Mouse (Mus musculus) bone marrow, adult 2 months (tissue): ENCODE data around the gene Slc25a5. TPM values are rescaled to one million over a fixed set of nuclear protein-coding genes. Genes with fewer than 3 reads are reported as not detected.

Experiments
- H3K27ac ChIP-seq: fragments of 200-500 bp; 2 replicates; pipeline ENCODE4 v1.5.1; 2012; ENCODE audit warnings: low read depth, mild to moderate bottlenecking, control low read depth, inconsistent platforms, low read length; ENCODE audit not compliant: control insufficient read depth, poor library complexity, insufficient read depth
- H3K4me1 ChIP-seq: fragments of 200-500 bp; 2 replicates; pipeline ENCODE4 v1.6.1; 2011; ENCODE audit warnings: low read length; ENCODE audit not compliant: control insufficient read depth, insufficient read depth
- H3K4me3 ChIP-seq: fragments of 200-500 bp; replicated peaks from 2 replicates; pipeline ENCODE3; 2011; ENCODE audit warnings: mild to moderate bottlenecking, low read depth, low read length, control low read depth; ENCODE audit not compliant: control insufficient read depth
- CTCF ChIP-seq: fragments of 200-500 bp; IDR thresholded peaks from 2 replicates; pipeline ENCODE4 v1.5.1; 2011; ENCODE audit warnings: low read length, control low read depth; ENCODE audit not compliant: control insufficient read depth, insufficient read depth
- POLR2A ChIP-seq: fragments of 200-500 bp; IDR thresholded peaks from 2 replicates; pipeline ENCODE4 v1.6.1; 2011; ENCODE audit warnings: low read depth, mild to moderate bottlenecking, control low read depth, low read length, borderline replicate concordance; ENCODE audit not compliant: control insufficient read depth
- WGBS: fragments of 180-500 bp; shearing (Covaris S2); methylation state at CpG from one replicate; pipeline ENCODE4 v1.1.7; 2018; 5-methylcytosine and 5-hydroxymethylcytosine counted together
- polyA plus RNA-seq: library from polyadenylated mRNA; stranded (reverse); fragments of >200 nt; gene quantifications from 2 replicates; pipeline ENCODE4 v1.2.4, GENCODE M21; 2011; ENCODE audit warnings: low replicate concordance; ENCODE audit not compliant: missing spikeins, insufficient read depth, insufficient read length

The Slc25a5 gene
- polyA plus RNA-seq, 1 experiment, result 183 TPM

GRCm38 (mm10) chrX:36760946-36761635 is 34.4 kb upstream of the Slc25a5 start:
- Histone ChIP-seq H3K4me3 (no peak overlapping the region), H3K27ac (no peak overlapping the region), H3K4me1 (no peaks in the 10 kb centered on the region; the same call in 1 of the 2 replicates)
- 47% methylated on average over 6 of the region's 6 CpGs for WGBS
- no peak for TF ChIP-seq CTCF
- no peak for TF ChIP-seq POLR2A

DNA sequence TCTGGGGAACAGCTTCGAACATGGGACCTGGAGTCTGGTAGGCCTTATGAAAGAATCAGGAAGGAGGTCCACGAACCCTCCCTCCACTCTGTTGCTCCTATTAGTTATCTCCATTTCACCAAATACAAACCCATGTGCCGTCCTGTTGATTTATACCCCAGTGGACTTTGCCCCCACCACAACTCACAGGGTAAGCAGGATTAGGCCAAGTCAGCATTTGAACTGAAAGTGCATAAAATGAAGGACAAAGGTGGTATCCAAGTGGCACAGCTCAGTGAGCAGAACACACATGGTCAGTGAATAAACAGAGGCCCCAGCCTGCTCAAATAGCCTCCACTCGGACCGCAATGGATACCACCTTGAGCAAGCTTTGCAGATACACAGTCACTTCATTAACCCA is 33.2 kb upstream of the Slc25a5 start:
- TF ChIP-seq POLR2A (no peak), CTCF (no peak)

DNA sequence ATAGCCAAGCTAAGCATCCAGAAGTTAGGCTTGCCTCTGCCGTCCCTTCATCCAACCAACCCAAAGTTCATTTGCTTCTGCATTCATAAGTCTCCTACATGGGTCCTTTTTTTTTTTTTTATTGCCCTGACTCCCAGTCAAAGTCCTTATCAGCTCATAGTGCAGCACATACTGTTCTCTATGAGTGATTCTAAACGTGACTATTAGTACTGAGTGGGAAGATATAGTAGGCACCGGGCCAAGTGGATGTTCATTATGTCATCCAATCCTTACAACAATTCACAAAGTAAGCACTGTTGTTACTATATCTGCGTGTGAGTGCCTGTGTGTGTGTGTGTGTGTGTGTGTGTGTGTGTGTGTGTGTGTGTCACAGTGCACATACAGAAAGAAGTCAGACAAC is 32.6 kb upstream of the Slc25a5 start:
- no peak for TF ChIP-seq CTCF
- TF ChIP-seq POLR2A, result no peak
- Histone ChIP-seq H3K4me1 (no peaks in the 10 kb centered on the region; the same call in 1 of the 2 replicates), H3K27ac (no peak overlapping the region), H3K4me3 (no peak overlapping the region)
- WGBS, result 57% methylated on average over 4 of the region's 4 CpGs

More for the DNA sequence above, 33.2 kb upstream of the Slc25a5 start:
- Histone ChIP-seq H3K27ac (no peak overlapping the region), H3K4me3 (no peak overlapping the region), H3K4me1 (no peaks in the 10 kb centered on the region; the same call in 1 of the 2 replicates)
- 77% methylated on average over 5 of the region's 5 CpGs for WGBS

GRCm38 (mm10) chrX:36763298-36763933 is 32.0 kb upstream of the Slc25a5 start:
- Histone ChIP-seq H3K27ac (no peak overlapping the region), H3K4me3 (no peak overlapping the region), H3K4me1 (no peaks in the 10 kb centered on the region; the same call in 1 of the 2 replicates)
- TF ChIP-seq POLR2A (no peak), CTCF (no peak)
- WGBS, result 77% methylated on average over 11 of the region's 11 CpGs

DNA sequence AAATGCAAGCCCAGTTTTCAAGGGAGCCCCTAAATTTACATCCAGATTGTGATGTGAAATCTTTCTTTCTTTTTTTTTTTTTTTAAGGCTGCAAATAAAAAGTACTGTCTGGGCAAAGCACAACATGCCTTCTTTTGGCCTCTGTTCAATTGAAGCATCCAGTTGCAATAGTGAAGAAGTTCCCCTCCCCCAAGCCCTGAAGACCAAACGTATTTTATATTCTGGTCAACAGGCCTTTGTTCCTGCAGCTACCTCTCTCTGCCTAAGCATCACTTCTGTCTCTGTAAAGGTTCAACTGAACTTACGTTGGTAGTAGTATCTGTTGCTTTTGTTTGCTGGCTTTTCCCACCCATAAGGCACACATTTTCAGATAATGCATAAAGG is 31.5 kb upstream of the Slc25a5 start:
- Histone ChIP-seq H3K27ac (no peak overlapping the region), H3K4me3 (no peak overlapping the region), H3K4me1 (no peaks in the 10 kb centered on the region)
- WGBS, result 69% methylated on average over 2 of the region's 2 CpGs
- TF ChIP-seq CTCF (no peak), POLR2A (no peak)

GRCm38 (mm10) chrX:36767386-36767785 is 28.1 kb upstream of the Slc25a5 start:
- 72% methylated on average over 5 of the region's 5 CpGs for WGBS
- no peak overlapping the region for H3K27ac ChIP-seq
- TF ChIP-seq CTCF, result no peak
- no peak for TF ChIP-seq POLR2A
- H3K4me3 ChIP-seq, result no peak overlapping the region
- H3K4me1 ChIP-seq, result no peaks in the 10 kb centered on the region

- no peak overlapping the region for H3K27ac ChIP-seq
- no peaks in the 10 kb centered on the region for H3K4me1 ChIP-seq
- WGBS, result 86% methylated on average over 6 of the region's 6 CpGs
- H3K4me3 ChIP-seq, result no peak overlapping the region
- no peak for TF ChIP-seq CTCF
- no peak for TF ChIP-seq POLR2A
These were observed 22.9 kb upstream of the Slc25a5 start for GRCm38 (mm10) chrX:36772591-36772990.

DNA sequence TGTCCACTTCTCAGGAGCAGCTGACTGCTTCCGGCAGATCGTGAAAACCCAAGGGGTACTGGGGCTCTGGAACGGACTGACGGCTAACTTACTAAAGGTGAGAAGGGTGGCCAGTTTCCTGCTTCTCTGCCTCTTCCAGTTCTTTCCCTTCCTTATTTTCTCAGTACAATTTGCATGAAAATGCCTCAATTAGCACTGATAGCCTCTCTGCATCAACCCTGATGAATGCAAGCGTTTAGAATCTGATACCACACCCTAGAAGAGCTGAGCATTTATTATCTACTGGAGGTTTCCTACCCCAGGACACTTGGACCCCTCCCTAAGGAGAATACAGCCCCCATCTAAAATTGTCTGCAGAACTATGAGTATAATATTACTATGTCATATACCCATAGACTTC is 19.9 kb upstream of the Slc25a5 start:
- Histone ChIP-seq H3K27ac (no peak overlapping the region), H3K4me1 (no peaks in the 10 kb centered on the region), H3K4me3 (no peak overlapping the region)
- WGBS, result 90% methylated on average over 5 of the region's 5 CpGs
- TF ChIP-seq POLR2A, result no peak
- no peak for TF ChIP-seq CTCF
